Mouse (Mus musculus) heart, adult 18-20 months (tissue): Measurements from ENCODE around the gene Ncaph2. TPM values are rescaled to one million over a fixed set of nuclear protein-coding genes. Genes with fewer than 3 reads are reported as not detected.

ENCODE experiments used
- DNase-seq, 2 experiments: peaks; one replicate each; pipeline ENCODE4 v3.0.0; 2021 to 2022; ENCODE audit warnings: mixed read lengths in 1 of 2
- total RNA-seq, 2 experiments: library from RNA; stranded (reverse); gene quantifications; 2 replicates each; pipeline ENCODE4 v1.2.3; 2021

Ncaph2 gene
- total RNA-seq, 2 experiments from 2014 or later, result 50.7 to 62.9 TPM

- no peak for DNase-seq
Observed at GRCm38 (mm10) chr15:89341678-89342077, 13.8 kb upstream of the Ncaph2 start.

- no peak for DNase-seq
Observed at GRCm38 (mm10) chr15:89343325-89343724, 12.2 kb upstream of the Ncaph2 start.

- DNase-seq, result peak; percentile 36 to 38
Observed at GRCm38 (mm10) chr15:89350447-89350846, 5.1 kb upstream of the Ncaph2 start.

GRCm38 (mm10) chr15:89351302-89351701 is 4.2 kb upstream of the Ncaph2 start:
- no peak for DNase-seq

- DNase-seq, result no peak
Observed at GRCm38 (mm10) chr15:89352054-89352453, 3.5 kb upstream of the Ncaph2 start.

- DNase-seq, result no peak
Observed at GRCm38 (mm10) chr15:89352795-89353194, 2.7 kb upstream of the Ncaph2 start.

GRCm38 (mm10) chr15:89353837-89354236 is 1.7 kb upstream of the Ncaph2 start:
- DNase-seq, result no peak

- no peak for DNase-seq
Observed at GRCm38 (mm10) chr15:89354455-89354854, 1.1 kb upstream of the Ncaph2 start.

- peak; percentile 42 to 43 for DNase-seq
Observed at GRCm38 (mm10) chr15:89356372-89356771, 853 bp downstream of the Ncaph2 start.

- no peak for DNase-seq
Observed at GRCm38 (mm10) chr15:89358784-89359183, 3.3 kb downstream of the Ncaph2 start.

GRCm38 (mm10) chr15:89363051-89363450 is 7.5 kb downstream of the Ncaph2 start:
- no peak for DNase-seq

- no peak for DNase-seq
Observed at GRCm38 (mm10) chr15:89365141-89365551, 9.6 kb downstream of the Ncaph2 start.

GRCm38 (mm10) chr15:89372068-89372467 is 16.5 kb downstream of the Ncaph2 start:
- no peak for DNase-seq

- no peak for DNase-seq
Observed at GRCm38 (mm10) chr15:89372536-89372935, 17.0 kb downstream of the Ncaph2 start.

GRCm38 (mm10) chr15:89373027-89373761 is 17.7 kb downstream of the Ncaph2 start:
- DNase-seq, result peak; percentile 88 to 91

GRCm38 (mm10) chr15:89373762-89374248 is 18.3 kb downstream of the Ncaph2 start, which contains the start of gene Sco2:
Sco2 (minus strand) TSS chr15:89373846.
- DNase-seq, result peak; percentile 92 to 97

- DNase-seq, result no peak
Observed at GRCm38 (mm10) chr15:89374340-89374739, 18.8 kb downstream of the Ncaph2 start.

- no peak for DNase-seq
Observed at GRCm38 (mm10) chr15:89374801-89375534, 19.4 kb downstream of the Ncaph2 start.

- DNase-seq, result no peak
Observed at GRCm38 (mm10) chr15:89376040-89376439, 20.5 kb downstream of the Ncaph2 start.

- no peak for DNase-seq
Observed at GRCm38 (mm10) chr15:89376957-89377356, 21.4 kb downstream of the Ncaph2 start, which contains the start of gene Tymp. Tymp (minus strand) TSS chr15:89377039.

- DNase-seq, result no peak
Observed at GRCm38 (mm10) chr15:89377362-89377761, 21.8 kb downstream of the Ncaph2 start.

GRCm38 (mm10) chr15:89377938-89378828 is 22.7 kb downstream of the Ncaph2 start:
- DNase-seq, result no peak
